Comparison of ENCODE assay signal across 8 mouse cellular contexts in the genomic region with DNA sequence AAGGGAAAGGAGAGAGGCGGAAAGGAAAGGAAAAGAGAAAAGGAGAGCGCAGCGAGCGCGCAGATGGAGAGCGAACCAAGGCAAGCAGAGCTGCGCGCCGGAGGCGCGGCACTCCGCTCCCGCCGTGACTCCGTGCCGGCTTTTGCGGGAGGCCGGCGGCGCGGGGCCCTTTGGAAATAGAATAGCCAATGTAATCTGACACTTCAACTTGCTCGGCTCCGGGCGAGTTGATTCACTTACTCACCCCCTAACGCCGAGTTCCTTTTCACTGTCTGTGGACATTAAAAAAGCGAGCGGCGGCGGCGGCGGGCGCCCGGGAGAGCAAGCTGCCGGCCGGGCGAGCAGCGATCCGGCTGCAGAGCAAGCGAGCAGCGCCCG. TPM values are rescaled to one million over a fixed set of nuclear protein-coding genes. Genes with fewer than 3 reads are reported as not detected.
DNase-seq lines count a peak whose midpoint lies in the region; ATAC-seq and TF ChIP-seq lines count a peak whose summit lies in the region.

A gene (plus strand): TSS at position 170 of the 378 bp plus-strand sequence.

- peak; percentile 57 for ATAC-seq in forebrain, embryonic 11.5 days (replicated peaks; ENCODE audit: low FRiP score)
- peak; percentile 42 for ATAC-seq in heart, embryonic 16.5 days (replicated peaks; ENCODE audit: extremely low read depth, insufficient read depth, low FRiP score)
- peak; percentile 61 for ATAC-seq in liver, embryonic 14.5 days (ENCODE audit: insufficient read depth)
- peak; percentile 60 for ATAC-seq in stomach, embryonic 16.5 days (ENCODE audit: insufficient read depth, low FRiP score)

- DNase-seq in brain, embryonic 18.5 days (ENCODE audit: low read depth, low spot score): peak; percentile 75
- DNase-seq in forebrain, embryonic 11.5 days (ENCODE audit: low spot score): peak; percentile 94
- peak; percentile 93 to 95 for DNase-seq in kidney, postnatal 25 days
- DNase-seq in liver, embryonic 14.5 days (ENCODE audit: low read depth in 3 of 3, low spot score in 3 of 3): peak in 2 of 3 experiments; percentile 58 to 62
- peak; percentile 93 for DNase-seq in neural tube, embryonic 10.5 days (ENCODE audit: extremely low spot score, low spot score)

- no peak for TF ChIP-seq CTCF in C2C12 (IDR thresholded peaks at IDR 0.05; ENCODE audit: control insufficient read depth, insufficient read depth, insufficient read length)
- TF ChIP-seq CTCF in liver, embryonic 14.5 days (IDR thresholded peaks at IDR 0.05; ENCODE audit: low read depth): no peak

- peak within 1 kb of the TSS; percentile 99 for H3K9ac ChIP-seq in forebrain, embryonic 11.5 days (ENCODE audit: low read length)
- H3K9ac ChIP-seq in heart, embryonic 16.5 days (ENCODE audit: low read length): peak within 1 kb of the TSS; percentile 99
- peak within 1 kb of the TSS; percentile 41 for H3K9ac ChIP-seq in liver, embryonic 14.5 days (replicated peaks)
- H3K9ac ChIP-seq in stomach, embryonic 16.5 days (ENCODE audit: low read length): peak within 1 kb of the TSS; percentile 96

- H3K27me3 ChIP-seq in C2C12 (ENCODE audit: control insufficient read depth, insufficient read depth, insufficient read length): no peaks in the 10 kb centered on the region
- H3K27me3 ChIP-seq in forebrain, embryonic 11.5 days (ENCODE audit: control insufficient read depth, insufficient read depth, low read length): no peaks in the 10 kb centered on the region
- no peaks in the 10 kb centered on the region for H3K27me3 ChIP-seq in heart, embryonic 16.5 days (ENCODE audit: control insufficient read depth, insufficient read depth, low read length)
- H3K27me3 ChIP-seq in liver, embryonic 14.5 days (ENCODE audit: control insufficient read depth, insufficient read depth, low read length): peaks cover 43% of the 10 kb centered on the region
- no peaks in the 10 kb centered on the region for H3K27me3 ChIP-seq in stomach, embryonic 16.5 days (ENCODE audit: control insufficient read depth, insufficient read depth, low read length)

- H3K9me3 ChIP-seq in forebrain, embryonic 11.5 days (ENCODE audit: control insufficient read depth, low read length): no peaks in the 10 kb centered on the region
- no peaks in the 10 kb centered on the region for H3K9me3 ChIP-seq in heart, embryonic 16.5 days (replicated peaks; ENCODE audit: control insufficient read depth, low read length)
- H3K9me3 ChIP-seq in liver, embryonic 14.5 days (ENCODE audit: control insufficient read depth, low read length): no peaks in the 10 kb centered on the region
- no peaks in the 10 kb centered on the region for H3K9me3 ChIP-seq in stomach, embryonic 16.5 days (replicated peaks; ENCODE audit: control insufficient read depth, low read length)

- H3K79me3 ChIP-seq in C2C12 (ENCODE audit: low read depth): peaks cover 41% of the 10 kb centered on the region

- WGBS in forebrain, embryonic 11.5 days: under 1% methylated on average over 42 of the region's 42 CpGs
- WGBS in heart, embryonic 16.5 days: under 1% methylated on average over 42 of the region's 42 CpGs
- WGBS in liver, embryonic 14.5 days (ENCODE audit: insufficient replicate concordance): 0% methylated on average over 41 of the region's 42 CpGs
- under 1% methylated on average over 42 of the region's 42 CpGs for WGBS in stomach, embryonic 16.5 days

- no peaks in the 10 kb centered on the region for H3K36me3 ChIP-seq in C2C12 (ENCODE audit: control insufficient read depth, insufficient read depth)
- no peaks in the 10 kb centered on the region for H3K36me3 ChIP-seq in forebrain, embryonic 11.5 days (ENCODE audit: control insufficient read depth, insufficient read depth, low read length)
- no peaks in the 10 kb centered on the region for H3K36me3 ChIP-seq in heart, embryonic 16.5 days (ENCODE audit: control insufficient read depth, insufficient read depth)
- no peaks in the 10 kb centered on the region for H3K36me3 ChIP-seq in liver, embryonic 14.5 days (replicated peaks; ENCODE audit: control insufficient read depth, insufficient read depth, low read depth)
- H3K36me3 ChIP-seq in stomach, embryonic 16.5 days (ENCODE audit: control insufficient read depth, insufficient read depth, low read length): no peaks in the 10 kb centered on the region

- H3ac ChIP-seq in C2C12 (ENCODE audit: control insufficient read depth, insufficient read length, low read depth): peak within 1 kb of the TSS; percentile 96

- TF ChIP-seq EP300 in liver, embryonic 14.5 days (IDR thresholded peaks at IDR 0.05; ENCODE audit: low read depth): no peak

- H3K79me2 ChIP-seq in C2C12 (ENCODE audit: control insufficient read depth, insufficient read depth): peaks cover 49% of the 10 kb centered on the region

- peak within 1 kb of the TSS; percentile 74 for H3K4me3 ChIP-seq in C2C12 (ENCODE audit: insufficient read depth, poor library complexity, severe bottlenecking)
- peak within 1 kb of the TSS; percentile 98 for H3K4me3 ChIP-seq in forebrain, embryonic 11.5 days (ENCODE audit: low read depth, low read length)
- peak within 1 kb of the TSS; percentile 97 for H3K4me3 ChIP-seq in heart, embryonic 16.5 days (ENCODE audit: low read length)
- peak within 1 kb of the TSS; percentile 80 to 83 for H3K4me3 ChIP-seq in liver, embryonic 14.5 days (ENCODE audit: insufficient read depth in 1 of 2, low read depth in 2 of 2, low read length in 2 of 2)
- peak within 1 kb of the TSS; percentile 89 for H3K4me3 ChIP-seq in stomach, embryonic 16.5 days (replicated peaks; ENCODE audit: low read length)

- H3K27ac ChIP-seq in forebrain, embryonic 11.5 days (ENCODE audit: low read depth, low read length): peak within 1 kb of the TSS; percentile 99
- H3K27ac ChIP-seq in heart, embryonic 16.5 days (ENCODE audit: low read length): peak within 1 kb of the TSS; percentile 100
- peak within 1 kb of the TSS; percentile 61 for H3K27ac ChIP-seq in liver, embryonic 14.5 days
- H3K27ac ChIP-seq in stomach, embryonic 16.5 days (ENCODE audit: low read length): peak within 1 kb of the TSS; percentile 99

- peaks cover 41% of the 10 kb centered on the region for H3K4me1 ChIP-seq in forebrain, embryonic 11.5 days (replicated peaks; ENCODE audit: control insufficient read depth, insufficient read depth, low read length)
- H3K4me1 ChIP-seq in heart, embryonic 16.5 days (ENCODE audit: control insufficient read depth, insufficient read depth, low read length): peaks cover 37% of the 10 kb centered on the region
- peaks cover 0 to 22% of the 10 kb centered on the region in 2 experiments; a peak in 2 of 4 replicates for H3K4me1 ChIP-seq in liver, embryonic 14.5 days (replicated peaks; ENCODE audit: control insufficient read depth in 2 of 2, insufficient read depth in 2 of 2, low read length in 1 of 2)
- H3K4me1 ChIP-seq in stomach, embryonic 16.5 days (ENCODE audit: control insufficient read depth, insufficient read depth, low read length): peaks cover 40% of the 10 kb centered on the region

- peak within 1 kb of the TSS; percentile 95 for H3K4me2 ChIP-seq in forebrain, embryonic 11.5 days (ENCODE audit: low read depth, low read length, severe bottlenecking)
- peak within 1 kb of the TSS; percentile 92 for H3K4me2 ChIP-seq in heart, embryonic 16.5 days (ENCODE audit: low read depth, low read length)
- peak within 1 kb of the TSS; percentile 87 for H3K4me2 ChIP-seq in liver, embryonic 14.5 days (ENCODE audit: low read depth)
- peak within 1 kb of the TSS; percentile 96 for H3K4me2 ChIP-seq in stomach, embryonic 16.5 days (ENCODE audit: low read depth, low read length)

TF ChIP-seq in C2C12, 6 proteins besides CTCF, POLR2A, EP300 and RAD21:
- TF ChIP-seq MAX (IDR thresholded peaks at IDR 0.05): peak; percentile 35
- TF ChIP-seq FOSL1 (IDR thresholded peaks at IDR 0.05; ENCODE audit: insufficient read depth, low read length, poor library complexity, severe bottlenecking): no peak

RNA-seq across cellular contexts. Expression of the gene that starts here (rescaled TPM):
- 27.3 TPM for polyA plus RNA-seq in C2C12 (2012; fragmentation: generic; extraction: Trizol)
- polyA plus RNA-seq in forebrain, embryonic 11.5 days (2014; fragmentation: Nextera tagmentation; extraction: Ambion mirVana): 70.1 and 71.2 TPM in 2 replicates
- polyA plus RNA-seq in heart, embryonic 16.5 days (2015; fragmentation: Nextera tagmentation; extraction: Ambion mirVana): 20.6 and 22.6 TPM in 2 replicates
- 3.4 and 3.6 TPM in 2 replicates for polyA plus RNA-seq in liver, embryonic 14.5 days (2012; rRNA removed)
- 4.0 and 4.6 TPM in 2 replicates for polyA plus RNA-seq in liver, embryonic 14.5 days (2014; fragmentation: Nextera tagmentation; extraction: Ambion mirVana)
- 24.0 and 26.3 TPM in 2 replicates for polyA plus RNA-seq in stomach, embryonic 16.5 days (2015; fragmentation: Nextera tagmentation; extraction: Ambion mirVana)

Comparison
In these comparisons a context has a peak if more than half of its experiments do, and no peak if none do; other contexts are left out.
1. Peak in every context shown above with its lines: DNase-seq, ATAC-seq, H3K4me3 ChIP-seq and H3K27ac ChIP-seq.
2. H3K9ac ChIP-seq: peak in every context shown above with its lines; median percentile 99 in forebrain, embryonic 11.5 days; 99 in heart, embryonic 16.5 days; 96 in stomach, embryonic 16.5 days; 41 in liver, embryonic 14.5 days.